Mouse (Mus musculus) ES-CJ7 (cell line): ENCODE measurements around the gene Slc17a3.
A peak's percentile ranks its signal among the peaks of the same experiment; 100 is the strongest.

Experiments used
- DNase-seq: peaks from one replicate; pipeline ENCODE4 v3.0.0; 2011; ENCODE audit warnings: low read depth, low spot score

Slc17a3 gene

DNA sequence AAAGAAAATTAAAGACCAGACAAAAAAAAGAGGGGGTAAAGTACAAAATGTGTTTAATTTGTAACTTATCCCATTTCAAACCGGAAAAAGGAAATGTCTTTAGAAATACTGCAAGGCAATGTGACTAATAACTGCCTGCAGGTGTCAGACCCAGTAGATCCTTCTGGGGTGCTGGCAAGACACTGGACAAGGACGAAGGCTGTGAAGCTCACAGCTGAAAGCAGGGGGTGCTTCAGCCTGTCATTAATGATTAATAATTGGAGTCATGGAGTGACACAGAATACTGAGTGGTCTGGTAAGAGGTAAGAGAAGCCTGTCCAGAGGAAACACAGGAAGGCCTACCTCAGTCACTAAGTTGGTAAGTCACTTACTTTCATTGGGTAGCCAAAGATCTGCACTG, at the start of gene Slc17a3:
Slc17a3 (plus strand) TSS at position 127 of the 400 bp plus-strand sequence.
- no peak for DNase-seq

DNA sequence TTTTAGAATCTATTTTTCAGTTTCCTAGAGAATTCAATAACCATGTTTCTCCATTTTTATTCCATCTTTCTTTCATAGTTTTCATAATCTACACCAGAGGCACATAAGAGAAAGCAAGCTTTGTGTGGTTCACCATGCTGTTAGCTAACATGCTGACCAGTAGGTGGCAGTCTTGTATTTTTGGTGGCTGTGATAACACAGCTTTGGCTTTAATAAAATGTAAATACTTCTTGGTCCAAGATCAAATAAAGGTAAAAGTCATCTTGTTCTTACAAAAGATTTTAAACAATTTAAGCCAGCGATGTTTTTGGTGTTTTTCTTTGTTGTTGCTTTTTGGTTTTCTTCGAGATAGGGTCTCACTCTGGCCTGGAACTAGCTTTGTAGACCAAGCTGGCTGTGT, 46.7 kb upstream of the Slc17a3 start:
- DNase-seq = peak; percentile 49

DNA sequence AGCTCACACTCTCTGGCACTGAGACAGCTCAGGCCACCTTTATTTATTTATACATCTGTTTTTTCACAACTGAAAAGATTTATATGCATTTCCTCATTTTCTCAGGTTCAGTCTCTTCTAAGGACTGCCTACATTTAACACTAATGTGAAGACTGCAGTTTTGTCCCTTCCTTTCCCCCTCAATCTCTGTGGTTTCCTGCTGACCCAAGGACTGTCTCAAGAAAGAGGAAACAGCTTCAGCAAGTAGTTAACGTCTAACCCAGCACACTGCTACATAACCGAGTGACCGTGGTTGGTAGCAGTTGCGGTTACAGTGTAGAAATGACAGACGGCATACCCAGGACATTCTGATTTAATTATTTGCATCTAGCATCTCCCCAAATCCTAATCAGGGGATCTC, 39.8 kb upstream of the Slc17a3 start:
- DNase-seq = no peak

DNA sequence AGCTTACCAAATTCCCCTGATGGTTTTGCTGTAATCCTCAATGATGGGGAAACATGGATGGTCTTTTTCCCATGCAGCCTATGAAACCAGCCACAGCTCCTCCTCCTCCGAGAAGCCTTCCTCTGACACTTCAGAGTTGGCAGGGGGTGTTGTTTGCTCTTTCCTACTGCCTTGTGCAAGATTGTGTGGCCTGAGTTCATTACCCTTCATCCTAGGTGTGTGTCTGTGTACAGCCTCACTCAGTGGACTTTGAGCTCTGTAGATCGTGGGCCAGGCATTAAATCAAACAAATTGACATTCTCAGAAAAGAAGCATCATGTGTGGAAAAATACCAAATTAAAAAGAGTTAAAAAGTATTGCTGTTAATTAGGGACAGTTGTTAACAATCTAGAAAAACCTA, 34.7 kb upstream of the Slc17a3 start:
- no peak for DNase-seq

DNA sequence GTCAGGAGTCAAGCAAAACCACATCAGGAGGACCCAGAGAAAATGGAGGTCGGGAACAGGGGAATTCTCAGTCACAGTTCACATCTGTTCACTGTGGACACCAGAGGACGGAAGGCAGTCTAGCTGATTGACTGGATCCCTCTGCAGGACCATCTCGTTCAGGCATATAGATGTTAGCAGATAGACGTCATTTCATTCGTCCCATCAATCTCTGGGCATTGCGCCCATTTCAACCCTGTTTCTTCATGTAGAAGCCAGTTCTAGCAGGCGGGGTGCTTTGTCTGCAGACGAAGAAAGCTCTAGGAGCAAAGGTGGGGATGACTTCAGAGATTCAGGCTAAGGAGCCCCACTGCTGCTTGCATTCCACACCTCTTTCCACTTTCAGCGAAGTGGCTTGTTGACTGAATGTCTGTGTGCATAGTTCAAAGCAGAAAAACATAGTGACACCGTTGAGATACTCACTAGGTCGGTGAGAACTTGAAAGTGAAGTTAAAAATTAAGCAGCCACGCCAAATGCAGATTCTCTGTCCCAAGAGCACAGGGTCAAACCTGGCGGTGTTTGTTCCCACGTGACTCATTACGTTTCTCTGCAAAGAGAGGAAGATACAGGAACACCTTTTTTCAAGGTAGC, 32.7 kb upstream of the Slc17a3 start, which contains the start of gene Slc17a2:
Slc17a2 (plus strand) TSS at position 572 of the 631 bp plus-strand sequence.
- no peak for DNase-seq

DNA sequence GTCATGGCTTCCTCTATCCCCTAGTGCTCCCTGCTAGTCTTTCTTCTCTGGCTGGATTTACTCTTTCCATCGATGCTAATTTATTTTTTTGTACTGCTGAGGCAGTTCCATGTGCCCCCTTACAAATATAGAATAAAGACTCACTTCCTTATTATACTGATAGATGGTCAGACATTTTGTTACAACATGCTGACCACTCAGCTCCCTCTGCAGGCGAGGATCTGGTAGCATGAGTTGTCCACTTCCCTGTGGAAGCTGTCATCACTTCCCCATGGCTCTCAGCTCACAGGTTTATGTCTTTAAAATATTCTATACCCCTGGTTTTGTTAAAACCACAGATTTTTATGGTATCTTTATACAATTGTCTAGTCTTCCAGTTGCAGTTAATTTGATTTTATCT, 23.1 kb upstream of the Slc17a3 start:
- peak; percentile 6 for DNase-seq

DNA sequence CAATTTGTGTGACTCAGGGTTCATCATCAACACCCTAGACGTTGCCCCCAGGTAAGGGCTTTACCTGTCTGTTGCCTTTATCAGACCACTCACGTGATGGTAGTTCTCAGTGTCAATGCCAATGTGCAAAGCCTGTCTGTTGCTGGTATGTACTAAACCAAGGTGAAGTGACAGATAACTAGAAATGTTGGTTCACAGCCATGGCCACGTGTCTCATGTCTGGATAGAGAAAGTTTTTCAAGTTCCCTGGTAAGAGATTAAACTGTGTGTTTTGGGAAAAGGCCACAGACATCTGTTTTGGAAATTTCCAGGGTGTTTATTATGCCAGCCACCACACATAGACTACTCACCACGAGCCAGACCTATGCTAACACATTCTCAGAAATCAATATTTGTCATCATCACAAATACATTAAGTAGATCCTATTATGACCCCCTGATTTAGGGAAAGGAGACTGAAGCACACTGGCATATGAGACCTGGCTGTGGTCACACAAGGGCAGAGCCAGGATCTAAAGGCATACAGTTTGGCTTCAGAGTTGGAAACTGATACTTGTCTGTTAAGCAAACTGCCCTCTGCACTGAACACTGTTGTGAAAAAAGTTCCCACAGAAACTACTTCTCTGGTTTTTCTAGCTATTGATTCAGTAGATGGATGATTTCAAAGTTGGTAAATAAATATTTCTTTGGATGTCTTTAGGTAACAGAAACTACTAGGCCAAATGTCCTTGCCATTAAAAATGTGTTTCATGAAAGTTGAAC, 18.9 kb upstream of the Slc17a3 start:
- no peak for DNase-seq

DNA sequence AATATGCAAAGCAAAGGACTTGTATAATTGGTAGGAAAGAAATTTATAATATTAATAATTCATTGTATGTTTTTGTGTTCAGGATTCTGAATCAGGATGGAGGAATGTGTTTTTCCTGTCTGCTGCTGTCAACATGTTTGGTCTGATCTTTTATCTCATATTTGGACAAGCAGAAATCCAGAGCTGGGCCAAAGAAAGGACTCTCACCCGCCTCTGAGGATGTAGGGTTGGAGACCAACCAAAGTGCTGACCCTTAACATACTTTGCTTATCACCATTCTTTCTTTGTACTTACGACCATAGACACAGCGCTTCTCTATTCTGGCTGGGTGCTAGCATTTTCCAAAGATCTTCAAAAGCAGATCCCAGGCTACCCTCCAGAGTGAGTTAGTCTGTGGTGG, 17.0 kb upstream of the Slc17a3 start:
- DNase-seq = no peak

DNA sequence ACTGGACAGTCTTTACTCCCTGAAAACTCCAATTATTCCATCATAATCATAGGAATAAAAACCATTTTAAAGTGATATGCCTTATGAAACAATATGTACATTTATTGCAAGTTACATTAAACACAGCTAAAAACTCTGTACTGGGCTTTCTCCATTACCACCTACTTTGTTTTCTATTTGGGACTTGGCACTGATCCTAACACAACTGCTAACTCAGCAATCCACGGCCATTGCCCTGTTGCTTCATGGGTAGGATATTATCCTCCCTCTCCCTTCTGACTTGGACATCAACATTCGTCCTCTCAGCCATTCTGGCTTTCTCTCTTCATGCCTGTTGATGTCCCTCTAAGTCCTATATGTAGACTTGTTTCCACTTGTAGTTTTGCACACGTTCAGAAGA, 12.6 kb upstream of the Slc17a3 start:
- DNase-seq = no peak

DNA sequence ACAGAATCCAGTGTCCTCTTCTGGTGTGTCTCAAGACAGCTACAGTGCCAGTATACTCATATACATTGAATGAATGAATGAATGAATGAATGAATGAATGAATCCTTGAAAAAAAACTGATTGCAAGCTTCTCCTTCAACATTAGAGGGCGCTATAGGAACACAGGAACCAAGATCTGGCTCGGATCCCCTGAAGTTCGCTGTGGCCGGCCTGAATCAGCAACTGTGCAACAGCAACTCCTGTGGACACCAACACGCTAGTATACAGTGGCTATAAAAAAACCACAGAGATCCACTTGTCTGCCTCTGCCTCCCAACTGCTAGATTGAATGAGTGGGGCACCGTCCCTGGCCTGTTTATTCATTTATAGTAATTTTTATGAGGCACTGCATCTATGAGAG, 6.2 kb upstream of the Slc17a3 start:
- peak; percentile 52 for DNase-seq

DNA sequence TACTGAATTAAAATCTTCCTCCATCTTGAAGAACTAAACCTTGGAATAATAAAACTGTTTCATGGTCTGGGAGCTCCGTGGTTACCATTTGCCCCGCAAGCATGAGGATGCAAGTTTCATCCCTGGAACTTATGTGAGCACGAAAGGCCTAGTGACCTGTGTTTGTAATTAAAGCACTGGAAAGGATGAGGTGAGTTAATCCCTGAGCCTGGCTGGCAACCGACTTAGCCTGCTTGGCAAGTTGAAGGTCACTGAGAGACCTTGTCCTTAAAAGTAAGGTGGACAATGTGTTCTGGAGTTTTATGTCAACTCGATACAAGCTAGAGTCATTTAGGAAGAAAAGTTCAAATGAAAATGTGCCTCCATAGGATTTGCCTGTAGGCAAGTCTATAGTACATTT, 4.4 kb upstream of the Slc17a3 start:
- DNase-seq = no peak

DNA sequence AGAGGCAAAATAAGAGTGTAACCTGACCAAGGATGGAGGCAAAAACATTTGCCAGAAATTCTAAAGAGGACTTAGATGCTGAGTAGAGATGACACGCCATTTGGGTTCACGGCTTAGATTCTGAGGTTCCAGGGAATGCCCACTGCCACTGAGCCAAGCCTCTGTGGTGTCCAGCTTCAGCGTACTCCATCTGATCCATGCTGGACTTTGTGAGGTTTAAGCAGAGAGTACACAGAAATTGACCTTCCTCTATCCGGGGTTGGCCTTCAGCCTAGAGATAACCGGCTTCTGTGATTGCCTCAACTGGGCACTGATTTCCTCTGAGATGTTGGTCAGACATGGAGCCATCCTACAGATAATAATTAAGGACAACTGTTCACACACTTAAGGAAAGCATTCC, 2.6 kb upstream of the Slc17a3 start:
- DNase-seq = no peak

DNA sequence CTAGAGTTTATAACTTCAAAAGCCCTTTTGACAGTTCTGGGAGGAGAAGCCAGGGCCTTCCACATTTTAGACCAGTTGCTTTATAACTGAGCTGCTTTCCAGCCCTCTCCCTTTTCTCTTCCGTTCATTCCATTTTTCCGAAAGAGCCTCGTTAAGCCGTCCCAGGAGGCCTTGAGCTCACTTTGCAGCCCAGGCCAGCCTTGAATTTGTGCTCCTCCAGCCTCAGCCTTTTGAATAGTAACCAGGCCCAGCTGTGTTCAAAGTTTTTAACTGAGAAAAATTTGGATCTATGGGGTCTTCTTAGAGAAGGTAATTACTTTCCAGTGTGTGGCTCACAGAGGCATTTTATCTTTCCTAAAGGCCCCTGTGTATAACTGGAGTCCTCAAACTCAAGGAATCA, 6.6 kb downstream of the Slc17a3 start:
- DNase-seq = no peak

DNA sequence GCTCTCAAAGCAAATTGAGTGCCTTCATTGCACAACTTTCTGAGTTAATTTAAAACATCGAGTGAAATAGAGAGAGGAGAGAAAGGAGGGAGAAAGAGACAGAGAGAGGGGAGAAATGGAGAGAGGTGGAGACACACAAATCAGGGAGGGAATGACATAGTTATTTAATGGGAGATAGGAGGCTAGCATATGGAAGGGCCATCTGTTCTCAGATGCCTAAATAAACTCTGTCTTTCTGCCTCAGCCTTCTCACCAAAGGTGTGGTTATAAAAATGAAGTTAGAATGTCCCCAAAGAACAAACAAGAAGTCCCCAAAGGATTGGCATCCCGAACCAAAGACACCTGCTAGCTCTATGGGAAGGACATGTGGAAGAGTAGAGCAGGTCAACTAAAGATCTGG, 10.1 kb downstream of the Slc17a3 start:
- no peak for DNase-seq

DNA sequence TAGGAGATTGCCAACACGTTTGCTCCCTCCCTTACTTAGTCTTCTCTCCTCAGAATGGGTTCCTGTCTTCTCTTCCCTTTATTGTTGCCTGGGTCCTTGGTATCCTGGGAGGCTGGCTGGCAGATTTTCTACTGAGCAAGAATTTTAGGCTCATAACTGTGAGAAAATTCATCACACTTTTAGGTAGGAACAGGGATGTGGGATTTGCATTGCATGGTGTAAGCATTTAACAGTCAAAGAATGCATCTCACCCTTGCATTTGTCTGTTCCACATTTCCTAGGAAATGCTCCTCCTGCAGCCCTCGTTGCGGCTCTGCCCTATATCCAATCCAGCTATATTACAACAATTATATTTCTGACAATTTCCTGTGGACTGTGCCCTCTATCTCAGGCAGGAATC, 17.2 kb downstream of the Slc17a3 start:
- DNase-seq = no peak

DNA sequence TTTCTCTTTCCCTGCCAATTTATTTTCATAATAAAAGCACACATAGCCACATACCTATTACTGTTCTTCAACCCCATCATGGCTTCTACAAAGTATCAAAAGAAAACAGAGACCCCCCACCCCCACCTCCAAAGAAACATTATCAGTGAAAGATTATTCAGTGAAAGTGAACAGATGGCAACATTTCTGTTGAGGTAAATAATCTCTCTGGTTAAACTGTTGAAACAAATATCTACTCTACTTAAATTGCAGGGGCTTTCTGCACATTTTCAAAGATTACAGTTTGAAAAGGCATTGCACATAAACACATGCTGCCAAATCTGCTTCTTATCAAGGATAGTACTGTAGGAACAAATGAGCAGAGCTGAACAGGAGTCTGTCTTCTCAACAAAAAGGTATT, 22.6 kb downstream of the Slc17a3 start:
- DNase-seq = no peak

DNA sequence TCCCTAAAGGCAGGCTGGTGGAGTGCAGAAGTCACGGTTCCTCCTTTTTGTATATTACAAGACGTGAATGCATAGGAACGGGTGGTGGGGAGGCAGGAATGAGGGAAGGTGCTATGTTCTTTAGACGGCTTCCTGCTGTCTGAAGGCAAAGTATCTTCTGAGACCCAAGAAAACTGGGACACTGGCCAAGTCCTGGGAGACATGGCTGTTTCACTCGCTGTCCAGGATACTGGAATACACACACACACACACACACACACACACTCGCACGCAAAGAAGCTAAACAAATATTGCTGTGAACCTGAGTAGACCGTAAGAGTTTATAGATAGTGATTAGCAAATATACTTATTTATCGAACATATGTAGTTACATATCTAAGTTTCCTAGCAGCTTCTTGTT, 25.5 kb downstream of the Slc17a3 start:
- DNase-seq = no peak

DNA sequence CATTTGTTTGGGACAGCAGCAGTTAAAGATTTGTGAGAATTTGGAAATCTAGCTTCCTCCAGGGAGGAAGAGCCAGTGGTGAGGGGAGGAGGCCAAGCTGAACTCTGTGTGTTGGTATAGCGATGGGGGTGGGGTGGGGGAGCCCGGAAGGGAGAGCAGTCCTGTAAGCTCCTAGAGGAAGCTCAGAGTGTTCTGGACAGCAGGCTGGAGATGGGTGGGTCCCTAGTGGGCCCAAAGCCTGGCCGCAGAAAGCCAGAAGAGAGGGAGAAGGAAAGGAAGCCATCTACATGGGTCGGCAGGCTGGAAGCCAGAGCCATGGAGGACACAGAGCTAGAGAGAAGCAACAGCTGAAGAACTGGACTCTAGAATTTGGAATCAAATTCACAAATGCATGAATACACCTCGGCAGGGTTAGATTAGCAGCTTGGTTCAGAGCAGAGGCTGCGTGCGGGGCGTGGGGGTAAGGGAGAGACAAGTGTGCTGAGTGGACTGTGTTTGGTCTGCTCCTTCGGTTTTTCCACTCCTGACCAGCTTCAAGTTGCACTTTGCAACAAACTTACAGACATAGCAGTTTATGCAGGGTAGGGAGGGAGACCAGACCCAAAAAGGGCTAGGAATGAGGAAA, 27.0 kb downstream of the Slc17a3 start:
- no peak for DNase-seq

DNA sequence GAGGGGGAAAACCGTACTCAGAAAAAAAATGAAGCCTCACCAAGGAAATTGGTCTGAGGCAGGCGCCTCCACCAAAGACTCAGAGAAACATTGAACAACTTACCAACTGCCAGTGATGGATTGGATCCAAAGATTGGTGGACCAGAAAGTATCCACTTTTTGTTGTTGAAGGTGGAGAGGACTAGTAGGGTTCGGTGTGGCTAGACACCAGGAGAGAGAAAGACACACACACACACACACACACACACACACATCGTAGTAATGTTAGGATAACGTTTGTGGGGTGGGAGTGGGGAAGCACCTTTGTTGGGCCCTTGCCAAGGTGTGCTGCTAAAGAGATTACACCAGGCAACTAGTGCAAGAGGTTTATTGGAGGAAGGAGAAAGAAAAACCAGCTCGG, 27.8 kb downstream of the Slc17a3 start:
- DNase-seq = no peak

DNA sequence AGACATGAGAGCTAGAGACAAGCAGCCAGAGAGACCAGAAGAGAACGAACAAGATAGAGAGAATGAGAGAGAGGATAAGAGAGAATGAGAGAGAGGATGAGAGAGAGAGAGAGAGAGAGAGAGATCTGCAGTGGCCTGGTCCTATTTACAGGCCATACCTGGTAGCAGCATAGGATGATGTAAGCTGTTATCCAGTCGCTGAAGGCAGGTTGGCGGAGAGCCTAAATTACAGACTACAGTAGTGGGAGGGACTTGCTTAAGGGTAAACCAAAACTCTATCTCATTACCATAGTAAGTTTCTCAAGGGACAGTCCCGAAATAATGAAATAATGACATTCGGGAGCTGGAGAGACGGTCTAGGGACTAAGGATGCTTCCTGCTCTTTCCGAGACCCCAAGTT, 28.2 kb downstream of the Slc17a3 start, which contains the start of gene Slc17a1:
Slc17a1 (plus strand) TSS at position 346 of the 400 bp plus-strand sequence.
- no peak for DNase-seq

DNA sequence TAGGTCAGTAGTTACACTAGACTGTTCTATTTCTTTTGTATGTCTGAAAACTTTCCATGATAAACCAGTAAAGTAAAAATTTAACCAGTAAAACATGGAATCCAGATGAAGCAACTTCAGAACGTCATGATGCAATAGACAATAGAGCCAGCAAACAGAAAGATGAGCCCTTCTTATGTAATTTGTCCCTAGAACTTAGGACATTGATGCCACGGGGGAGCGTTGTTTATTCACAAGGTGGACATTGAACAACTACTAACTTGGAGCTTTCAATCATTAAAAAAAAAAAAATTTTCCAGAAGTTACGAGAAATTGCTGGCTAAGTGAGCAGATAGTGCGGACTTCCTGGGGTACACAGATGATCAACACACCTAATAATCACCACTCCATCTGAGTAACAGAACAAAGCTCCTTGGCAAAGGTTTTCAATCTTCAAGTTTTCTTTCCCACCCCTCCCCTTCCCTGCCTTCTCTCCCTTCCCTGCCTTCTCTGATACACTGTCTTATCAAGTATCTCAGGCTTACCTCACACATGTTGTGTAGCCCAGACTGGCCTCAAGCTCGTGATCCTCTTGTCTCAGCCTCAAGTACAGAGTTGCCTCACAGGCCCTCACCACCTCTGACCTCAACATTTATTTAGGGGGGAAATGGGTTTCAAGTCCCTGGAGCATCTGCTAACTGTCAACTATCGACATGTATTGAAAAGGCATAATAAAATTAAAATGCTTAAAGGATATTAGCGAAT, 29.7 kb downstream of the Slc17a3 start:
- no peak for DNase-seq

DNA sequence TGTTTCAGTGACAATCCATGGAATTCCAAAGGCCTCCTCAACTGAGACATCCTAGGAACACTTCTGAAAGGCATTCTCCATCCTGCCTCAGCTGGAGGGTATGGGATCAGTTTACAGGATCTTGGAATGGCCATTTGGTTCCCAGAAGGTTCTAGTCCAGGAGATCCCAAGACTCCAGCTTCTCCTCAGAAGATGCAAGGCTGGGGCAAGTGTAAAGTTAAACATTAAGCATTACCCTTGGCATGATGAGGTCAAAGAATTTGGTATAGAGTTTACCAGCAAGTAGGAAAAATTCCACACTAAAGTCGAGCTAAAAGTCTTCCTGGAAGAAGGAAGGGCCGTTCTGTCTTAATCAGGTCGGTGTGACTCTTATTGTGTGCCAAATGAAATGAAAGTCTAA, 30.8 kb downstream of the Slc17a3 start:
- no peak for DNase-seq
